Mouse (Mus musculus) layer of hippocampus, adult 9-10 months (tissue): ENCODE data around the gene B830017H08Rik.

Experiments used
- DNase-seq: peaks from one replicate; pipeline ENCODE4 v3.0.0; 2022; ENCODE audit warnings: low spot score

Gene B830017H08Rik

GRCm38 (mm10) chr16:17809711-17810110, 23.2 kb upstream of the B830017H08Rik start:
- no peak for DNase-seq

GRCm38 (mm10) chr16:17812120-17812519, 20.8 kb upstream of the B830017H08Rik start:
- no peak for DNase-seq

DNA sequence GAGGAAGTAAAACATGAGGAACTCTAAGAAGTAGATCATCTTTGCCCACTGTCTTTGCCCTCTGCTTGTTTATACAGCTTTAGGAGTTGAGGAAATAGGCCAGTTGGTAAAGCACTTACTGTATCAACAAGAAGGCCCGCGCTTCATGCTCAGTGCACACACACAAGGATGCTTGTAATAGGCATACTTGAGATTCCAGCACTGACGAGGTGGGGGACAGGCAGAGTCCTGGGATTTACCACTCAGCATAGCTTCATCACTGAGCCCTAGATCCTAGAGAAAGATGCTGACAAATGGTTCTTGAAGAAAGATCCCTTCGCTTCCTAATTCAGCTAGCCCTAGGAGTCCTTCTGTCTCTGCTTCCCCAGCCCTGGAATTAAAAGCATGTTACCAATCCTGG, 19.7 kb upstream of the B830017H08Rik start:
- DNase-seq, result no peak

- no peak for DNase-seq
These were observed 17.2 kb upstream of the B830017H08Rik start for GRCm38 (mm10) chr16:17815411-17816402.

- no peak for DNase-seq
These were observed 16.4 kb upstream of the B830017H08Rik start for GRCm38 (mm10) chr16:17816528-17816927.

DNA sequence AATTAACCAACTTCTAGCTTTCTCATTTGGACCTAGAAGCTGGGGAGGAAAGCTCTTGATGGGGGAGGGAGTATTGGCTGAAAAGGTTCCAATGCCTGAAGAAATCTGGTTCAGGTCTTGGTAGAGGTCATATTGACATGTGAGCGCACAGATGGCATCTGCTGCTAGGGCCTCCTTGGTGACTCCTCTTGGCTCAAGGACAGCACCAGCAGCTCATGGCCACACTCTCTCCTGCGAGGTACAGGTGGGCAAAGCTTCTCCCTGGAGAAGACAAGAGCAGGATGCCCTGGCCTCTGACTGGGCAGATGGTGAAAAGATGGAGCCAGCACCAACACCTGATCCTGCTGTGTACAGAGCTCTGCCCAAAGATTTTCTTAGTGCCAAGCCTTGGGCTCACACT, 6.4 kb upstream of the B830017H08Rik start:
- no peak for DNase-seq

DNA sequence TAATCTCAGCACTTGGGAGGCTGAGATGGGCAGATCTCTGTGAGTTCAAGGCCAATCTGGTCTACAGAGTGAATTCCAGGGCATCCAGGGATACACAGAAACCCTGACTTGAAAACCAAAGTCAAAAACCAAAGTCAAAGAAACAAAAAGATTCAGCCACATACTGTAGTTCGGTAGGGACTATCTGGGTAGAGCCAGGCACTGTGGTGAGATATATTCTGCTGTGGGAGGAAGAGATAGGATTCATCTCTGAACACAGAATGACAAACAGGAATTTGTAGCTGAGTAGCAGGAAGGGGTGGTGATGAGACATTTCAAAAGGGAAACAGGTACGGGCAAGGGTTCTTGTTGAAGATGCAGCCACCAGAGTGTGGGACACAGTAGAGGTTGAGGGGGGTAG, 4.7 kb upstream of the B830017H08Rik start:
- no peak for DNase-seq

- DNase-seq, result no peak
These were observed 4.1 kb upstream of the B830017H08Rik start for GRCm38 (mm10) chr16:17828867-17829266.

DNA sequence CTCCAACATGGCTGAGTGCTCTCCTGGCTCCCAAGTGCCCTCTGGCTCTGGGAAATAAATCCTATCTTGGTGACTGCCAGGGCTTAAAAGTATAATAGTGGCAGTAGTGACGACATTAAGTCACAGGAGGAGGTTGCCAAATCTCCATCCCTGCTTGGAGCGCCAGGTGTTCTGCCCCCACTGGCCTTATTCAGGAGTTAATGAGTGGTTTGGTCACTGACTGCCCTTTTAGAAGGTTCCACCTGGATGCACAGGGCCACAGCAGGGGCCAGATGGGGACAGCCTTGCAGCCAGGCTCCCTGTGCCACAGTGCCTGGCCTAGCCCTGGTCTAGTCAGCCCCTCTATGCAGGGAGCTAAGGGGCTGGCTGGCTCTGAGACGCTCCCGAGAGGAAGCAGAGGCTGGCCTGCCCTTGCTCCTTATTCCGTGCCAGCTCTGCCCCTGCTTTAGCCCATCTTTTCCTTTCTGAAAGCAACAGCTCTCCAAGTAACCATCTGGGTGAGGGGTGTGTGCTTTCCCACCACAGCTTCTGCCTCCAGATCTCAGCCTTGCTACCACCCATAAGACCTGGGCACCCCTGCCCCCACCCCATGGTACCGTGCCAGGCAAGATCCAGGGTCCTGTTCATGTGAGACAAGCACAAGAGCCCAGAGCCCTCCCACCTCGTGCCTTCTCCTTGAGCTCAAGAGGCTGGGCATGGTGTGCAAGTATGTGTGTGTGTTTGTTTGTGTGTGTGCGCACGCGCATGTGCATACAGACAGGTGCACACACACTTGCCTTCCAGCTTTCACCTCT, 2.3 kb upstream of the B830017H08Rik start:
- DNase-seq, result no peak

GRCm38 (mm10) chr16:17831781-17832180, 1.1 kb upstream of the B830017H08Rik start:
- no peak for DNase-seq

DNA sequence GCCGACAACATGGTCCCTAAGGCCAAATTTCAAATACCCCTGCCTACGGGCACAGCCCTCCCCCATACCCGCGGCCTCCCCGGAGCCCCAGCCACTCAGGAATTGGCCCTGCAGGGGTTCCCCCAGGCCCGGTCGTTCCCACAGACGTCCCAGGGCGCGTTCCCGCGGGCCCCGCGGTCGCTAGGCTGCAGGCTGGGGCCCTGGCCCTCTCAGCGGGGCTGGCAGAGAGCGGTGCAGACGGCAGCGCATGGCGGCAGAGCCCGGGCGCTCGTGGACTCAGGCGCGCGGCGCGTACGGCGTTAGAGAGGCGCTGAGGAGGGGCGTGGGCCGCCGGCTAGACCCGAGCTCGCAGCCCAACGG, 380 bp downstream of the B830017H08Rik start:
- no peak for DNase-seq

DNA sequence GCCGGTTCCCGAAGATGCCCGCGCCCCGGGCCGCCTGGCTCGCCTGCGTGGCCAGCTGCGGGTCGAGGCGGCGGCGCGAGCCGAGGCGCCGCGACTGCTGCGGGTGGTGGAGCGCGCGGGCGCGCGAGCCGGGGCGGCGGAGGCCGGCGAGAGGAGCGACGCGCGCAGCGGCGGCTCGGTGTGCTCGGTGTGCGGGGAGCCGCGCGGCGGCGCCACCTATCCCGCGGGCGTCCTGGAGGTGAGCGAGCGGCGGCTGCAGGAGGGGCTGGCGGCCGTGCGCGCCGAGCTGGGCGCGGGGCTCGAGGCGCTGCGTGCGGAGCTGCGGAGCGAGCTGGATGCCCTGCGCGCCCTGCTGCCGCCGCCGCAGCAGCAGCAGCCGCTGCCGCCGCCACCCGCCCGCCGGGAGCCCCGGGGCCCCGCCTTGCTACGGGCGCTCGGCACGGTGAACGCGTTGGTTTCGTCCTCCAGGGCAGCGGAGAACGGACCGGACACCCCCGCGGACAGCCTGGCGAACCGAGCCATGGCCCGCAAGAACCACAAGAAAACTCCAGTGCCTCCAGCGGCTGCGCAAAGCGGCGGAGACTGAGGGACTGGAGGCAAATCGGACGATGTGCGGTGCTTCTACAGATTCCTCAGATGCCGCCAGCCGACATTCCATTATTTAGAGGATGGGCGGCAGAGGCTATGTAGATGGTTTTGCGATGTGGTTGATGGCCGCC, 919 bp downstream of the B830017H08Rik start:
- DNase-seq, result no peak

- no peak for DNase-seq
These were observed 1.6 kb downstream of the B830017H08Rik start for GRCm38 (mm10) chr16:17834543-17834942.

DNA sequence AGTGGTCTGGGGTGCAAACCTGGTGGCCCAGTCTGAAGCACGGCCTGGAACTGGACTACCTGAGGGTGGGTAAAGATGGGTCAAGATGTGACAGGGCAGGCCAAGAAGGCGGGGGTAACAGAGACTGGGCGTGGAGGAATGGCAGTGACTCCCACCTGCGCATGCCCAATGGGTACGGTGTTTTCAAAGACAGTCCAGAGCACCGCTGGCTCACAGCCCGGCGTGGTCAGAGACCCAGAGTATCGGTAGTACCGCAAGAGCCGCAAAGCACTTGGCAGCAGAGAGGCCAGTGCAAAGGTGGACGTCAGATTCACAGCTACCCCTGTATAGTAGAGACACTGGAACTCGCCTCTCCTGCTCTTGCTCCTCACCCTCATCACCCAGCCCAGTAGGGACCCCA, 2.6 kb downstream of the B830017H08Rik start:
- no peak for DNase-seq

GRCm38 (mm10) chr16:17838051-17838450, 5.1 kb downstream of the B830017H08Rik start, which contains the start of gene Car15:
TSS of gene Car15 (minus strand) at chr16:17838364.
- no peak for DNase-seq

DNA sequence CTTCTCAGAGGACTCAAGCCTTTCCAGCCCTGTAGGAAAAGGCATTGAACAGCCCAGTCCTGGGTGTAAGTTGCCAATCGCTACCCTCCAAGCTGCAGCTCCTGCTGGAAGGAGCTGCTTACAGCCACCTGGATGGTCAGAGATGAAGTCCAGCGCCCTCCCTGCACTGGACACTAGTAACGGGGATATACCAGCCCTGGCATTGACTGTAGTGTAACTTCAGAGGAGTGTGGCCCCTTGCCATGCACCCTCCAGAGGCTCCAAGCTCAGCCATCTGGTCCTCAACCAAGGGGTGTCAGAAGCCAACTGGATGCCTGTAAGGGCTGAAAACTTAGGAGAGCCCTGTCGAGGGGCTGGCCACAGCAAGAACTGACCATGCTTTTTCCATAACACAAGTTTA, 7.1 kb downstream of the B830017H08Rik start:
- DNase-seq, result no peak

DNA sequence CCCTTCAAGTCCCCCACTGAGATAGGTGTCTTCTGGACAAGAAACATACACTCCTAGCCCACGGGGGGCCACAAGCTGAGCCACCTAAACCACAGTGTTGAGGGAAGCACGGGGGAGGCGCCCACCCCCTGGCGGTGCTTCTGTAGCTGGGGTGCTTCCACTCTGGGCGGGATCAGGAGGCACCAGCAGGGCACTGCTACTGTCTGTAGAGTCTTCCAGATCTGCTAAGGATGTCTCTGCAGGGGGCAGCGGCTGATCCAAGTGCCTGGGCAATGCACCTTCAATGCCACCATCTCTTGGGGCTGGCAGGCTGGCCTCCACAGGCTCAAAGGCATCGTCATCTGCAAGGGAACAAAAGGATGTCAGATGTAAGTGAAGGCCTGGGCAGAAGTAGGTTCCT, 9.5 kb downstream of the B830017H08Rik start:
- DNase-seq, result no peak

DNA sequence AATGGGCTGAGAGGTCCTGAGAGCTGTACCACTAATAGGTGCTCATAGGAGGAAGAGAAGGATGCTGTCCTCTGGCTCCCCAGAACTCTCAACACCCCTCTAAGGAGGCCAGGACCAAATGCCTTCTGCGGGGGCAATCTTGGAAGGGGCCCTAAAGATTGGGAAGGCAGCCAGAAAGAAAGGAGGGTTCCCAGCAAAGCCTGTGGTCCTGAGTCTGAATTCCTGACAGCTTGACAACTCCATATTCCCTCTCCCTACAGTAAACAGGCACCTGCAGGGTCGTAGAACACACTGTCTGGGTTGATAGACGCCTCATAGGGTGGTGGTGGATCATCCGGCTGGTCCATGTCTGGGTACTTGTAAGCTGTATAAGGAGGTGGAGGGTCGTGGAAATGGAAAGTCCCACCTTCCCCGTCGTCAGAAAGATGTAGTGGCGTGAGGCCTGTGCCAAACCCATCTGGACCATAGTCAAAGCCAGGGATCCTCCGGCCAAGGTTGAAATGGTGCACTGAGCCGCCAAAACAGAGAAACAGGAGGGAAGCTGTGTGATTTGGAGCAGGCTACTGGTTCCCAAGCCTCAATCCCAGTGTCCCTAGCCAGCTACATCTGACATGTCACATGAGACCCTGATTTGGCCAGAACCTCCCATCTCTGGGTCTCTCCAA, 10.9 kb downstream of the B830017H08Rik start:
- DNase-seq, result no peak

- DNase-seq, result no peak
These were observed 15.5 kb downstream of the B830017H08Rik start for GRCm38 (mm10) chr16:17848431-17848830.

- DNase-seq, result peak; percentile 65
These were observed 16.0 kb downstream of the B830017H08Rik start for GRCm38 (mm10) chr16:17848928-17849327.

- DNase-seq, result no peak
These were observed 16.6 kb downstream of the B830017H08Rik start for GRCm38 (mm10) chr16:17849486-17849885.

DNA sequence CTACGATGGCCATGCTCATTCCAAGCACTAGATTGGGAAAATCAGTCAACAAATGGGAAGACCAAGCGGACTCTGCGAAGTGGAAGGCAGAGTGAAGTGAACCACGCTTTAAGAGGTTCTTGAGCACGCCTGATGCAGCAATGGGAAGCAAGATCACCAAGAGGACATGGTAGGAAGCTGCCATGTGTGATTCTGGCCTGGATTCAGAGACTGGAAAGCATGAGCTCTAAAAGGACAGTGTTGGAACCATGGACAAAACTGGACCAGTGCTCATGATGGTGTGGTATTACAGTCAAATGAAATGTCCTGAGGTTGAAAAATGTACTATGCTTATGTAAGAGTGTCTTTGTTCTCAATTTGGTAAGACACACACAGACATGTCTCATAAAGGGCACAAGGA, 18.4 kb downstream of the B830017H08Rik start:
- no peak for DNase-seq
